Mouse (Mus musculus) liver, postnatal 0 days (tissue): Measurements from ENCODE around the gene Mpeg1.

ENCODE experiments used
- CTCF ChIP-seq: sonication (generic); IDR thresholded peaks from 2 replicates; pipeline ENCODE4 v1.5.1; 2016; ENCODE audit warnings: antibody characterized with exemption, low read depth
- EP300 ChIP-seq: IDR thresholded peaks from 2 replicates; pipeline ENCODE4 v1.6.1; 2016; ENCODE audit warnings: antibody characterized with exemption, low read depth, mild to moderate bottlenecking

DNA sequence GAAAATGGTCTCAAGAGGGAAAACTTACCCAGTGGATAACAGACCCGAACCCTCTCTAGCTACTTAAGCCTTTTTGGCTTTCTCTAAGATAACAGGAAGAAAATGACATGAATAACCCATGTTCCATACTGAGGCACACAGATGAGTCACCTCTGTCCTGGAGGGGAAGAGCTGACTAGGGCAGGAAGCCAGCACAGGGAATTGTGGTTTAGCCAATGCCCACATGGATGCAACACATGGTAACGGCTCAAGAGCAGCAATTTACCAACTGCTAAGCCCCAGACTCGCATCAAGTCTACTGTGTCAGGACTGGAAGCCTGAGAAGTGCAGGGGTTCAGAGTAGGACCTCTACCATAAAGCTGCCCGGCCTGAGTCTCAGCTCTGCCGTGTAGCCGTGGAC, 17.8 kb downstream of the Mpeg1 start:
- no peak for TF ChIP-seq CTCF
- TF ChIP-seq EP300: no peak
